Mouse (Mus musculus): ENCODE results near the gene Mmrn1.
"Not testable (repeated sequence)": the region's sequence is repeated elsewhere in the genome, so short reads cannot be mapped to it uniquely, and the experiment has no call there.

Gene Mmrn1

GRCm38 (mm10) chr6:60924676-60925075, at the start of gene Mmrn1:
Gene Mmrn1, plus strand, starts transcription at chr6:60924976.
- DNase-seq (ENCODE audit: low read depth, low spot score) = not testable (repeated sequence)

GRCm38 (mm10) chr6:60880362-60880761, 44.4 kb upstream of the Mmrn1 start:
- no peak for DNase-seq (ENCODE audit: low read depth, low spot score)

- no peak for DNase-seq (ENCODE audit: low read depth, low spot score)
Measured at GRCm38 (mm10) chr6:60881534-60881933, 43.2 kb upstream of the Mmrn1 start.

- no peak for DNase-seq (ENCODE audit: low read depth, low spot score)
Measured at GRCm38 (mm10) chr6:60907272-60907671, 17.5 kb upstream of the Mmrn1 start.

GRCm38 (mm10) chr6:60931364-60931763, 6.6 kb downstream of the Mmrn1 start:
- DNase-seq (ENCODE audit: low read depth, low spot score) = peak; percentile 47

GRCm38 (mm10) chr6:60934835-60935234, 10.1 kb downstream of the Mmrn1 start:
- no peak for DNase-seq (ENCODE audit: low read depth, low spot score)

GRCm38 (mm10) chr6:60935448-60936130, 10.8 kb downstream of the Mmrn1 start:
- no peak for DNase-seq (ENCODE audit: low read depth, low spot score)

- DNase-seq (ENCODE audit: low read depth, low spot score) = no peak
Measured at GRCm38 (mm10) chr6:60944178-60944577, 19.4 kb downstream of the Mmrn1 start.

- no peak for DNase-seq (ENCODE audit: low read depth, low spot score)
Measured at GRCm38 (mm10) chr6:60944621-60945020, 19.8 kb downstream of the Mmrn1 start.

GRCm38 (mm10) chr6:60950415-60950814, 25.6 kb downstream of the Mmrn1 start:
- no peak for DNase-seq (ENCODE audit: low read depth, low spot score)

GRCm38 (mm10) chr6:60961285-60961684, 36.5 kb downstream of the Mmrn1 start:
- no peak for DNase-seq (ENCODE audit: low read depth, low spot score)

GRCm38 (mm10) chr6:60961838-60962237, 37.1 kb downstream of the Mmrn1 start:
- no peak for DNase-seq (ENCODE audit: low read depth, low spot score)

- no peak for DNase-seq (ENCODE audit: low read depth, low spot score)
Measured at GRCm38 (mm10) chr6:60962668-60963067, 37.9 kb downstream of the Mmrn1 start.

GRCm38 (mm10) chr6:60963726-60964125, 39.0 kb downstream of the Mmrn1 start:
- DNase-seq (ENCODE audit: low read depth, low spot score) = no peak

- no peak for DNase-seq (ENCODE audit: low read depth, low spot score)
Measured at GRCm38 (mm10) chr6:60966931-60967330, 42.2 kb downstream of the Mmrn1 start.

GRCm38 (mm10) chr6:60969407-60969806, 44.6 kb downstream of the Mmrn1 start:
- no peak for DNase-seq (ENCODE audit: low read depth, low spot score)

GRCm38 (mm10) chr6:60970811-60971210, 46.0 kb downstream of the Mmrn1 start:
- DNase-seq (ENCODE audit: low read depth, low spot score) = no peak

- no peak for DNase-seq (ENCODE audit: low read depth, low spot score)
Measured at GRCm38 (mm10) chr6:60978610-60979009, 53.8 kb downstream of the Mmrn1 start.

GRCm38 (mm10) chr6:60979039-60979438, 54.3 kb downstream of the Mmrn1 start:
- no peak for DNase-seq (ENCODE audit: low read depth, low spot score)

- no peak for DNase-seq (ENCODE audit: low read depth, low spot score)
Measured at GRCm38 (mm10) chr6:60984360-60984759, 59.6 kb downstream of the Mmrn1 start.

GRCm38 (mm10) chr6:60985919-60986318, 61.1 kb downstream of the Mmrn1 start:
- DNase-seq (ENCODE audit: low read depth, low spot score) = peak; percentile 5

- no peak for DNase-seq (ENCODE audit: low read depth, low spot score)
Measured at GRCm38 (mm10) chr6:60986914-60987313, 62.1 kb downstream of the Mmrn1 start.

- no peak for DNase-seq (ENCODE audit: low read depth, low spot score)
Measured at GRCm38 (mm10) chr6:60987804-60988203, 63.0 kb downstream of the Mmrn1 start.

GRCm38 (mm10) chr6:60992366-60992765, 67.6 kb downstream of the Mmrn1 start:
- no peak for DNase-seq (ENCODE audit: low read depth, low spot score)

Data from retina, postnatal 7 days (tissue).